Mouse (Mus musculus) lung, postnatal 0 days (tissue): ENCODE measurements around the gene Tchp. TPM values are rescaled to one million over a fixed set of nuclear protein-coding genes. Genes with fewer than 3 reads are reported as not detected.

ENCODE experiments used
- ATAC-seq: fragments of 200-750 bp; cut with Nextera tagmentation; 2 replicates; pipeline ENCODE4 v1.8.0; 2017; ENCODE audit warnings: moderate library complexity
- DNase-seq: peaks from one replicate; pipeline ENCODE4 v3.0.0-alpha.2; 2016; ENCODE audit warnings: low spot score
- H3K27ac ChIP-seq: fragments of 300-500 bp; sonication (generic); 2 replicates; pipeline ENCODE4 v1.5.1; 2014; ENCODE audit warnings: antibody characterized with exemption, mild to moderate bottlenecking, low read length, mixed read lengths
- H3K27me3 ChIP-seq: fragments of 300-500 bp; sonication (generic); replicated peaks from 2 replicates; pipeline ENCODE4 v1.6.1; 2014; ENCODE audit warnings: low read length, mixed read lengths; ENCODE audit not compliant: insufficient read depth
- H3K36me3 ChIP-seq: fragments of 300-500 bp; sonication (generic); 2 replicates; pipeline ENCODE4 v1.6.1; 2014; ENCODE audit warnings: low read length, mixed read lengths; ENCODE audit not compliant: insufficient read depth
- H3K4me1 ChIP-seq: fragments of 300-500 bp; sonication (generic); 2 replicates; pipeline ENCODE4 v1.6.1; 2014; ENCODE audit warnings: antibody characterized with exemption, low read depth, low read length, mixed read lengths; ENCODE audit not compliant: insufficient read depth
- H3K4me2 ChIP-seq: fragments of 300-500 bp; sonication (generic); replicated peaks from 2 replicates; pipeline ENCODE4 v1.6.1; 2014; ENCODE audit warnings: low read depth, mild to moderate bottlenecking, low read length, moderate library complexity, mixed read lengths
- H3K4me3 ChIP-seq: fragments of 300-500 bp; sonication (generic); 2 replicates; pipeline ENCODE4 v1.5.1; 2014; ENCODE audit warnings: low read depth, low read length
- H3K9ac ChIP-seq: fragments of 300-500 bp; sonication (generic); replicated peaks from 2 replicates; pipeline ENCODE4 v1.6.1; 2014; ENCODE audit warnings: low read depth, mild to moderate bottlenecking
- H3K9me3 ChIP-seq: fragments of 300-500 bp; sonication (generic); 2 replicates; pipeline ENCODE4 v1.6.1; 2016; ENCODE audit warnings: low read length, mixed read lengths
- CTCF ChIP-seq: IDR thresholded peaks from 2 replicates; pipeline ENCODE4 v1.5.1; 2016; ENCODE audit warnings: antibody characterized with exemption, mild to moderate bottlenecking
- EP300 ChIP-seq: IDR thresholded peaks from 2 replicates; pipeline ENCODE4 v1.6.1; 2016; ENCODE audit warnings: antibody characterized with exemption, mild to moderate bottlenecking, control low read depth
- WGBS: fragments of 180-500 bp; shearing (Covaris S2); extraction: QIAGEN DNeasy Blood & Tissue Kit; methylation state at CpG from one replicate; pipeline ENCODE4 v1.1.7; 2014; 5-methylcytosine and 5-hydroxymethylcytosine counted together
- polyA plus RNA-seq: library from polyadenylated mRNA; unstranded; fragments of >200 nt; fragmentation: Nextera tagmentation; extraction: Ambion mirVana; gene quantifications from 2 replicates; pipeline ENCODE4 v1.2.1, GENCODE M21; 2015

Tchp gene
- polyA plus RNA-seq, 1 experiment from 2014 or later, result 10.0 TPM

DNA sequence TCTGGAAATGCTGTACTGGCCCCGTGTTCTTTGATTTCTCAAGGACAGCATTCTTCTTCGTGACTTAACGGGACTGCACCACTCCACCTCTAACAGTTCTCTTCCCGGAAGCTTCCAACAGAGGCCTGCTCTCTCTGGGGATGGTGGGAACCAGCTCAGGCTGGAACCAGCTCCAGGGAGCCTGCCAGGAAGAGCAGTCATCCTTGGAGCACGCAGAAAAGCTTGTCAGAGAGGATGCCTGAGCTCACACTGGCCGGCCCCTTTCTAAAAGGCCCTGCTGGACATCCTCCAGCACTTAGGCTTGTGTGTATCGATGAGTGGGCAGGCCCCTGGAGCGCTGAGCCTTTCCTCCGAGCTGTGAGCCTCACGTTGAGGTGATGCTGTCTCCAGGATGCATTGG is 20.6 kb downstream of the Tchp start:
- 75% methylated on average over 10 of the region's 10 CpGs for WGBS
- Histone ChIP-seq H3K4me1 (no peaks in the 10 kb centered on the region), H3K4me2 (no peak overlapping the region), H3K36me3 (peaks cover 40% of the 10 kb centered on the region), H3K4me3 (no peak overlapping the region), H3K27me3 (no peaks in the 10 kb centered on the region), H3K9me3 (no peaks in the 10 kb centered on the region), H3K27ac (no peak overlapping the region), H3K9ac (no peak overlapping the region)
- ATAC-seq (no peak), DNase-seq (no peak)
- TF ChIP-seq EP300, result no peak
- no peak for TF ChIP-seq CTCF

DNA sequence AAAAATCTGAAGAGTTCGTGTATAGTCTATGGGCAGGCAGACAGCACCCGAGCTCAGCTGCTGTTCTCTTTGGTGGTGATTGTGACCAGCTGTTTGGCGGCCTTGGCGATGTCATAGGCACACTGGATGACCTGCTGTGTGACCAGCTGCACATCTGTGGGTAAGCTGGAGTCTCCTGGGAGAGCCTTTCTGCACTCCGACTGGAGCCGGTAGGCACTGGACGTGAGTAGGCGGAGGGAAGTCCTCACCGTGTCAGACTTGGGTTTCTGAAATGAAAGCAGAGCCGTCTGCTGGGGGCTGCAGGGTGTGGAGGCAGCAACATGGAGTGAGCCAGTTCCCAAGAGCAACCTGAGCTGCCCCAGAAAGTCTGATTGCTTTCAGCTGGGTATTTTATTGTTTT is 22.6 kb downstream of the Tchp start:
- Histone ChIP-seq H3K4me1 (no peaks in the 10 kb centered on the region), H3K9me3 (no peaks in the 10 kb centered on the region), H3K36me3 (peaks cover 56% of the 10 kb centered on the region), H3K4me2 (no peak overlapping the region), H3K4me3 (no peak overlapping the region), H3K9ac (no peak overlapping the region), H3K27me3 (no peaks in the 10 kb centered on the region), H3K27ac (no peak overlapping the region)
- TF ChIP-seq CTCF (no peak), EP300 (no peak)
- DNase-seq, result peak; percentile 16
- no peak for ATAC-seq
- 66% methylated on average over 10 of the region's 10 CpGs for WGBS

DNA sequence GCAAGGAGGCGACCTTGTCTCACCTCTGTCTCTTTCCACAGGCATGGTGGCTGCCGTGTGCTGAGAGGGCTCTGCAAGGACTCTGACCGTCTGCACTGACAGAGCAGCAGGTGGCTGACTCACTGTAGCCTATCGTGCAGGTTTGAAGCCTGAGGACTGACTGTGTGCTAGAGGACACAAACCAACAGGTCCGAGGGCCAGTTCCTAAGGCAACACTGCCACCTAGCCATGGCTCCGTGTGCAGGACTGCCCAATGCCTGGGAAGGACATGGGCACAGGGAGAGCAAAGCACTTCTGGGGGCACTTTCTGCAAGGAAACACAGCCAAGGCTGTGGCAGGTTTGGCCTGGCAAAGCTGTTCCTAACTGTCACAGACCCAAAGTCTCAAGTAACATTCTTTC is 23.9 kb downstream of the Tchp start:
- H3K4me3 ChIP-seq, result no peak overlapping the region
- no peak overlapping the region for H3K27ac ChIP-seq
- H3K36me3 ChIP-seq, result peaks cover 58% of the 10 kb centered on the region
- H3K27me3 ChIP-seq, result no peaks in the 10 kb centered on the region
- DNase-seq (no peak), ATAC-seq (no peak)
- WGBS, result 75% methylated on average over 6 of the region's 6 CpGs
- no peaks in the 10 kb centered on the region for H3K4me1 ChIP-seq
- H3K9ac ChIP-seq, result no peak overlapping the region
- no peaks in the 10 kb centered on the region for H3K9me3 ChIP-seq
- H3K4me2 ChIP-seq, result no peak overlapping the region
- TF ChIP-seq CTCF (peak; percentile 35), EP300 (no peak)

DNA sequence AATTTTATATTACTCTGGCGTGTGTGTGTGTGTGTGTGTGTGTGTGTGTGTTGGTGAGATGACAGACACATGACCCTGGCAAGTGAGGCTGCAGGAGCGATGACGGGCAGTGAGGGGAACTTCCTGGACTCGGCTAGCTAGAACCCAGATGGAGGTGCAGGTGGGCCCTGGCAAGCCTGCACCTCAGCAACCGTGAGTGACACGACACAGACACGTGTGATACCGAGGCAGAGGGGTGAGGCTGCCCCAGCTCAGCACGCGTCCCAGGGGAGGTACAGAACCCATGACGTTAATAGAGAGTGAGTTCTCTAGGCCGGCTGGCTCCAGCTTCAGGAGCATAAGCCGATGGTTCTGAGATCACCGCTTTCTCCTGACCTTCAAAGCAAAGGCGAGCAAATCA is 24.4 kb downstream of the Tchp start:
- no peak for ATAC-seq
- peaks cover 62% of the 10 kb centered on the region for H3K36me3 ChIP-seq
- no peak for DNase-seq
- no peak overlapping the region for H3K27ac ChIP-seq
- H3K4me2 ChIP-seq, result no peak overlapping the region
- no peak overlapping the region for H3K4me3 ChIP-seq
- H3K9ac ChIP-seq, result no peak overlapping the region
- 79% methylated on average over 15 of the region's 15 CpGs for WGBS
- TF ChIP-seq EP300, result no peak
- no peak for TF ChIP-seq CTCF
- no peaks in the 10 kb centered on the region for H3K4me1 ChIP-seq
- no peaks in the 10 kb centered on the region for H3K9me3 ChIP-seq
- H3K27me3 ChIP-seq, result no peaks in the 10 kb centered on the region

DNA sequence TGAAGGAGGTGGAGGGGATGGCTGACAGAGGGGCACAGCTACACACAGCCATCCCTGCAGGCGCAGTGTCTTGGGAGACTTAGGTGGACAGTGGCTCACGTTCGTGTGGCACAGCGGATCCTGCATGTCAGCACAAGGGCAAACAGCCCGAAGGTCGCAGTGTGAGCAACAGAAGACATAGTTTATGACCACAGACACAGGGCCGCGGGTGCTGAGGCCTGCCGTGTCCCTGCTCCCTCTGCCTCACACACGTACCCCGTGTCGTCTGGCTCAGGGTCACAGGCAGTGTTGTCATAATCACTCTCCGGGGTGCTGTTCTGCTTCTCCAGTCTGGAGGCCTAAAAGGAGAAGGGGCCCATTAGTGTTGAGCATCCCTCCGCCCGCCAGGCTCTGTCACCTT is 26.0 kb downstream of the Tchp start:
- no peak overlapping the region for H3K4me2 ChIP-seq
- no peak for TF ChIP-seq CTCF
- TF ChIP-seq EP300, result no peak
- 94% methylated on average over 15 of the region's 15 CpGs for WGBS
- H3K36me3 ChIP-seq, result peaks cover 63% of the 10 kb centered on the region
- no peak overlapping the region for H3K9ac ChIP-seq
- no peaks in the 10 kb centered on the region for H3K27me3 ChIP-seq
- no peak overlapping the region for H3K27ac ChIP-seq
- no peaks in the 10 kb centered on the region for H3K9me3 ChIP-seq
- H3K4me3 ChIP-seq, result no peak overlapping the region
- ATAC-seq, result no peak
- H3K4me1 ChIP-seq, result peaks cover 7% of the 10 kb centered on the region; the same call in 1 of the 2 replicates
- DNase-seq, result no peak

DNA sequence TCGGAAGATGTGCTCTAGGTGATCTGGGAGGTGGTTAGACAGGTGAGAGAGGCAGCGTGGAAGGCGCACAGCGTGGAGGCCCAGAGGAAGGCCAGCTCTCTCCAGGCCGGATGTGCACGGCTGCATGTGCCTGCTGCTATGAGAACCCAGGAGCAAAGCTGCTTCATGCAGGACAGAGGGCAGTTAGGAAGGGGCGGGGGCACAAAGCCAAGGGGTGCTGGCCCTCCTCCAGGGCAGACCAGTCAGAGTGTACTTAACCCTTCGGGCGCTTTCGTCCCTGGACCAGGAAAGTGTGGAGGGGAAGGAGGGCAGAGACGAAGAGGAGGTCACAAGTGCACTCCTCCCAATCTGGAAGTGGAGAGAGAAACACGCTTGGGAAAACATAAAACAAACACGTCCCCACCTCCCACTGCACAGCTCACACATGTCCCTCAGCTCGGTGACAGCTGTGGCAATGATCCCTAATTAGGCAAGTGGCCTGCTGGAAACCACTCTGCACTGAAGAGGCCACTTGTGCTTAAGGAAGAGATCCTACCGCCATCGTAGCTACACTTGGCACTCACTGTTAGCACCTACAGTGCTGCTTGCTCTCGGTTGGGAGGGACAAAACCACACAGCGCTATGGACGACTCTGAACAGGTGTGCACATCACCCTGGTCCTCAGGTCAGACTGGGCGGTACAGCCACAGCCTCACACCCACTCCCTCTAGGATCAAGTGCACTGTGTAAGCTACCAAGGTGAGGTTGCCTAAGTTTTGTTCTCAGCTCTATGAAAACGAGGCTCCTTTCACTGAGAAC is 29.7 kb downstream of the Tchp start:
- Histone ChIP-seq H3K4me2 (no peak overlapping the region), H3K9me3 (no peaks in the 10 kb centered on the region), H3K4me1 (peaks cover 7% of the 10 kb centered on the region; the same call in 1 of the 2 replicates), H3K27me3 (no peaks in the 10 kb centered on the region), H3K4me3 (no peak overlapping the region), H3K36me3 (peaks cover 48% of the 10 kb centered on the region), H3K9ac (no peak overlapping the region), H3K27ac (peak overlapping the region; percentile 69)
- peak; percentile 82 for ATAC-seq
- 52% methylated on average over 21 of the region's 21 CpGs for WGBS
- TF ChIP-seq EP300 (peak; percentile 63; the same call in 1 of the 2 replicates), CTCF (no peak)
- peak; percentile 86 for DNase-seq
